Mouse (Mus musculus) lung, postnatal 25 days (tissue): ENCODE measurements at regions not wholly inside any gene's neighbourhood (a gene's known extent, or its start where the extent isn't known, plus 50 kb on each side); places are given as distances from the start of the nearest gene placed in this dataset.
"Not testable (repeated sequence)": the region's sequence is repeated elsewhere in the genome, so short reads cannot be mapped to it uniquely, and the experiment has no call there.

Experiments used
- DNase-seq: peaks from one replicate; pipeline ENCODE4 v3.0.0; 2022; ENCODE audit warnings: low spot score

DNA sequence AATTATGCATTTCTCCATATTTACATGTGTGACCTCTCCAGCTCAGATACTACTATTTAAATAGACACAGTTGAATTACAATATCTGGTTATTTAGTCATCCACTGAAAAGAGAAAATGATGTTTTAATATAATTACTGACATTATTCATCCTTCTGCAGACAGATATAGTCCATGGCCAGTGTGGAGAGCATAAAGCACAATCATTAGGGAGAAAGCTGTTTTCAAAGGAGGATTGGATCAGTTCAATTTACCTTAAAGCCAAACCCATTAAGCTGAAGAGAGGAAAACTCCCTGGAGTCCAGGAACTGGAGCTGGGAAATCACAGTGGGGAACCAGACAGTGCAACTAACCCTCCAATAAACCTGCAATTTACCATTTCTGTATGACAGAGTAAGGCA lies 339.8 kb upstream of the Rgs17 start:
- DNase-seq = no peak

DNA sequence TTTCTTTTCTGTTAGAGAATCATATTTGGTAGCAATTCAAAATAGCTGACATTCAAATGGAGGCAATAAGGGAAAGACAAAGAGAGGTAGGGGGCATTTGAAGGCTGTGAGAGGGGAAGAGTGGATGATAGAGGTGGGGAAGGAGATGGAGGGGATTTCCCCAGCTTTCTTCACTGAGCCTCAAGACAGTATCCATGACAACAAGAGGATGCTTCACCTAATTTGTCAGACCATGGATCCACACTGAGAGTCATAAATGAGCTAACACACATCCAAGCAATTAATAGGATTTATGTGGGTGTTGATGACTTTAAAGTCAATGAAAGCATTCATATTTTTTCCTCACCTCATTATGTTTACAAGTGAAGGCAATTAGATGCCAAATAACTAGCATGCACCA lies 343.5 kb upstream of the Rgs17 start:
- no peak for DNase-seq

DNA sequence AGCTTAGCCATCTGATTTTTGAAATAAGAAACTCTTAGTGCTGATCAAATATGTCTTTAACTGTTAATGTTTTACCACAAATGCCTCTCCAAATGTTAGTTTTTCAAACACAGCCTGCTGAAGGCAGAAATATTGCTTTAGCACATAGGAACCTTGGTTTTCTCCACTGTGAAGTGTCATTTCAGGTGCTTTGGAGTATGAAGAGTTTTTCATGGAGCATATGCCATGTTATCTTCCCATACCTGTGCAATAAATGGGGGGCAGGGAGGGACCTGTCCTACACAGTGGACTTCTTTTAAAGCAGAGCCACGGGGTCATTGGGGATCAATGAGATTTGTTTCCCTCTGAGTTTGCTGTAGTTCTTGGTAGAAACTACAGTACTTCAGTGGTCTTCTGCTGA lies 369.2 kb upstream of the Rgs17 start:
- DNase-seq = peak; percentile 4

DNA sequence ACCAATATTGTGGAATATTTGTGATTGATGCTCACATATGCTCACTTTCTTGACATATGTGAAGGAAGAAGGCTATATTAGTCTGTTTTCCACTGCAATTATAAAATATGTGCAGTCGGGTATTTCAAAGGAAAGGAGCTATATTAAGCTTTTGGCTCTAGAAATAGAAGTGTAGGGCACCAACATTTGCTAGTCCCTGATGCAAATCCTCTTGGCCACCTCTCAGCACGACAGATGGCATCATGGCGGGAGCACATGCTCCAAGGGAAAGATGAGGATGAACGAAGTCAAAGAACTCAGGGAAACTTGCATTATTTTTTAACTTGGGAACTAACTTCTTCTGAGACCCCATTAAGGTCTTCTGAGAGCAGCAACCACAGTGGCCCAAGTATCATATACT lies 374.4 kb upstream of the Rgs17 start:
- no peak for DNase-seq

DNA sequence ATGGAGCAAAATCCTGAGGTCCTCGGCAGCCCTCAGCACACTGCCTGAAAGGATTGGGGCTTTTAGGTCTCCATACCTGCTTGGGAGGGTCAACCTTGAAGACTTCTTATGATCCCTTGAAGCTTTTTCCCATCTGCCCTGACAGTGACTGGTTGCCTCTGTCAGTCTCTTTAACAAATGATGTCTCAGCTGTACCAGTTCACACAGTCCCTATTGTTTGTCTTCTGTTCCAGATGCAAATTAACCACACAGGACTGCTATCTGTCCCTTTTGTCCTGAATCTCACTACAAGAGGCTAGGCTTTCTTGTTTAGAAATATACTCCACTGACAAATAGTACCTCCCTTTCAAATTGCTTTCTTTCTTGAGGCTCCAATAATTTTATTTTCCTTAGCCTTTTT lies 375.6 kb upstream of the Rgs17 start:
- DNase-seq = no peak

DNA sequence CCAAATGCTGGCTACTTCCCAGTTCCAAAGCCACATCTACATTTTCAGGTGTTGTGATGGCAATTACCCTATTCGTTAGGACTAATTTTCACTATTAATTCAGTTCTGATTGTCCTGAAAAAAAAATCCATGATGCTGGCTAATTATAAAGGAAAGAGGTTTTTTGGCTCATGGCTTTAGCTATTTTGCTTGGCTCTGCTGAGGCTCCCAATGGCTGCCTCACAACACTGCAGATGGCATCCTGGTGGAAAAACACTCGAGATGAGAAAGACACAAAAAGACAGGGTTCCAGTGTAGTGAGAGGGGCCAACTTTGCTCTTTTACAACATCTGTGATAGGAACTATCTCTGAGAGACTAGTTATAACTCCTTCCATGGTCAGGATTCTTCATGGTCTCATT lies 376.5 kb upstream of the Rgs17 start:
- no peak for DNase-seq

DNA sequence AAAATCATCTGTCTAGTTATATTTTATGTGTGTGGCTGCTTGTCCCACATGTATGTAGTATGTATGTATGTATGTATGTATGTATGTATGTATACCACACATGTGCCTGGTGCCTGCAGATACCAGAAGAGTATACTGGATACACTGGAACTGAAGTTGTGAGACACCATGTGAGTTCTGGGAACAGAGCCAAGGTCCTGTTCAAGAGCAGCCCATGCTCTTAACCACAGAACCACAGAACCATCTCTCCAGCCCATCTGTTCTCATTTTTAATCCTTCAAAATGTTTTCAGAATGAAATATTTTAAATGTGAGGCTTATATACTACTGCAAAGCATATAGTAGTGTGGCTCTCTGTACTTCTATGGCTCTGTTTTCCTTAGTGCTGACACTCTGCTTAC lies 379.3 kb upstream of the Rgs17 start:
- no peak for DNase-seq

DNA sequence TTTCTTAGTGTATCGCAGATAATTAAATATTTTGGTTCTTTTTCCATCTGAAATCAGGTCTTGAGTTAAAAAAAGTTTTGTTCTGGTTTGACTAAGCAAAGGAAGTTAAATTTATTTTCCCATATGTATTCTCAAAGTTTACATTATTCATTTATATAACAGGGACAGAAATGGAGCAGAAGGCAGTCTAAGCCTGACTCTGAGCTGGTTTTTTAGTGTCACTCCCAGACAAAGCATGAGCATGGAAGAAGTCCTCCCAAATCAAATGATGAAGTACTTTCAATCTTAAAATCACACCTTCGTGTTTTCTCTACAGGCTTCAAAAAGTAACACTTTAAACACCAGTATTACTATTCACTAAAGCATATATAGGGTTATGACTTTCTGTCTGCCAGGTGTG lies 387.2 kb upstream of the Rgs17 start:
- no peak for DNase-seq

DNA sequence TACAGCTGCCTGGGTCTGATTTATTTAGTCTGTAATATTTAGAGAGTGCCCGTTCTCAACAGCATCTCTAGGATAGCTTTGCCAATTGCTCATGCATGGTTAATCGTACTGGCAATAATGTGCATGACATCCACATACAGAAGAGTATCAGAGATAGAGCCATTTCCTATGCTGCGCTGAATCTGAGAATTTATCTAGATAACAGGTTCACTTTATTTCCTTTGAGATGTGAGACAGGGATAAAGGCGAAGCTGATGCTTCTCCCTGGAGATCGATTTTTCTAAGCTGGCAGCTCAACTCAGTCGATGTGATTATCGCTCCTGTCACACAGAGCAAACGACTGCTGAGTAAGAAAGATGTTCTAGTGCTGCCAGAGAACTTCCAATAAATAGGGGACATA lies 416.7 kb upstream of the Oprm1 start:
- DNase-seq = no peak

DNA sequence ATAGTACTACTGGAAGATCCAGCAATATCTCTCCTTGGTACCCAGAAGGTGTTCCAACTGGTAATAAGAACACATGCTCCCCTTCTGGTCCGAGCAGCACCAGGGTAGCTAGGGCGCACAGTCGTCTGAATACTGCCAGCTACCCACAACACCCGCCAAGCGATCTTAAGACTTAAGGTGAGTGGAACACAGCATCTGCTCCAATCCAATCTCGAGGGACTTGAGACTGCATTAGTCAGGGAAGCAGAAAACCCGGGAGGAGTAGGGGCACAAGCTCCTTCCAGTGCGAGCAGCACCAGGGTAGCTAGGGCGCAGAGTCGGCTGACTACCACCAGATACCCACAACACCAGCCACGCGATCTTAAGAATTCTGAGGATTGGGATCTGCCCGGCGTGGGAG lies 409.1 kb upstream of the Oprm1 start:
- not testable (repeated sequence) for DNase-seq

DNA sequence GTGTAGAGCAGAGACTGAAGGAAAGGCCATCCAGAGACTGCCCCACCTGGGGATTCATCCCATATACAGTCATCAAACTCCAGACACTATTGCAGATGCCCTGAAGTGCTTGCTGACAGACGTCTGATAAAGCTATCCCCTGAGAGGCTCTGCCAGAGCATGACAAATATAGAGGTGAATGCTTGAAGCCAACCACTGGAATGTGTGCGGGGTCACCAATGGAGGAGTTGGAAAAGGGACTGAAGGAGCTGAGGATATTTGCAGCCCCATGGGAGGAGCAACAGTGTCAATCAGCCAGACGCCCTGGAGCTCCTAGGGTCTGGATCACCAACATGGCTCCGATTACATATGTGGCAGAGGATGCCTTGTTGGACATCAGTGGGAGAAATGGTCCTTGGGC lies 392.1 kb upstream of the Oprm1 start:
- no peak for DNase-seq

DNA sequence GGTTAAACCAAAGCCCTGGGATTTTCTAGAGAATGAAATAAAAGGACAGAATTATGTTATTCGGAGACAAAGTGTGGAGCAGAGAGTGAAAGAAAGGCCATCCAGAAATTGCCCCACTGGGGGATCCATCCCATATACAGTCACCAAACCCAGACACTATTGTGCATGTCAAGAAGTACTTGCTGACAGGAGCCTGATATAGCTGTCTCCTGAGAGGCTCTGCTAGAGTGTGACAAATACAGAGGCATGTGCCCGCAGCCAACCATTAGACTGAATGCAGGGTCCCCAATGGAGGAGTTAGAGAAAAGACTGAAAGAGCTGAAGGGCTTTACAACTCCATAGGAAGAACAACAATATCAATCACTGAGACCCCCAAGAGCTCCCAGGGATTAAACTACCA lies 386.6 kb upstream of the Oprm1 start:
- no peak for DNase-seq

DNA sequence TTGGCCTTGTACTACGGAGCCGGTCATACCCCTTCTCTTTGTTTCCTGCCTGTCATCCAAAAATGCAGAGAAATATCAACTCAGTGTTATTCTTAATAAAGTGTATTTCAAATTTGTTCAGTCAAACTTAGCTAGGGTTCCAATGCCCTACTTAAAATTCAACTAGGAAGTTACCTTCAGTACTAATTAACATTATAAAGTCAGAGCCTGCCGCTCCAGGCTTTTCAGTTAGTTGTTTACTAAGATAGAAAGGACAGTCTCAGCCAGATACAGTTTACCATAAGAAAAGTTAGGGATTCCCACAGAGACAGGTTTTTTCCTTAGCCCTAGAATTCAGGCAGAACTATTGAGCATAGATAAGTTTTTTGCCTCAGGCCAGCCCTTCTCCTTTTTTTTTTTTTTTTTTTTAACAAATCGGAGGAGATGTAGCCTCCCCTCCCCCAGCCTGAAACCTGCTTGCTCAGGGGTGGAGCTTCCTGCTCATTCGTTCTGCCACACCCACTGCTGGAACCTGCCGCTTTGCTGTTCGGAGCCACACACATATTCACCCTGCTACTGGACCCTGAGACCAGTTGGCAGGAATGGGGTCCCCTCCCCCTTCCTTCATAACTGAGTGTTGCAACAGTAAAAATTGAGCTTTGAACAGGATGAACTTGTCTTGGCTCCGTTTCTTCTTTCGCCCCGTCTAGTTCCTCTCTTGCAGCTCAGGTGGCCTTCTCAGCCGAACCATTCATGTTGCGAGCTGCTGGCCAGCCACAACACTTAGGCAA lies 340.8 kb upstream of the Oprm1 start:
- DNase-seq = not testable (repeated sequence)

DNA sequence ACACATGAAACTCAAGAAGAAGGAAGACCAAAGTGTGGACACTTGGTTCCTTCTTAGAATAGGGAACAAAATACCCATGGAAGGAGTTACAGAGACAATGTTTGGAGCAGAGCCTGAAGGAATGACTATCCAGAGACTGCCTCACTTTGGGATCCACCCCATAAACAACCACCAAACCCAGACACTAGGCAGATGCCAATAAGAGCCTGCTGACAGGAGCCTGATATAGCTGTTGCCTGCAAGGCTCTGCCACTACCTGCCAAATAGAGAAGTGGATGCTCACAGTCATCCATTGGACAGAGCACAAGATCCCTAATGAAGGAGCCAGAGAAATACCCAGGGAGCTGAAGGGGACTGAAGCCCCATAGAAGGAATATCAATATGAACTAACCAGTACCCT lies 340.1 kb upstream of the Oprm1 start:
- not testable (repeated sequence) for DNase-seq

DNA sequence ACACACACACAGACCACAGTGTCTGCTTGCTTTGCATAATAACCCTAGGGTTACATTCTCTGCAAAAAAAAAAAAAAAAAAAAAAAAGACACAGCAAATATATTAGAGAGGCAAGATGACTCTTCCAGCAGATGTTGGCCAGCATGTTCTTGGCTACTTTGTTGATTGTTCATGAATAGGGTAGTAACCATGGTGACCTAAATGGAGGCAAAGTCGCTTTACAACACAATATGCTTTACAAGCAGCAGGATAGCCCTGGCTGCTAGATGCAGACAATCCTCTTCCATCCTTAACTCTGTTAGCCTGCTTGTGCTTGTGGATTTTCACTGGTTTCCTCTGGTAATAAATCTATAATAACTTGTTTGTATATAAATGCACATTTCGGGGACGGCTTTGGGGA lies 292.5 kb upstream of the Oprm1 start:
- DNase-seq = no peak

DNA sequence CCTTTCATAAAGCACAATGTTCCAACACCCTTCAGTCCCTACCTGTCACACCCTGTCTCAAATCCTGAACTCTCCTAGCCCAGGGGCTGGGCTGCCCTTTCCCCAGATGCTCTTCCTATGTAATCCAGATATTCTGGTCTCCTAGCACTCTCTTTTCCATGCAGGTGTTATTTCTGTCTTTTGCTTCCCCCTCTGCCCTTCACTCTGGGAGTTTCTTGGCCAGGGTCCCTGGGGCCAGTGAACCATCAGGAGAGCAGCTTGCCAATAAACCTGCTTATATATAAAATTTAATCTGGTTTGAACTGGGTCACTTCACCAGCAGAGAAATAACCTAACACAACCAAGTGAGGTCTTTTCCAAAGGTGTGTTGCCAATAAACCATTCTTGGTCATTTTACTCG lies 278.0 kb upstream of the Oprm1 start:
- no peak for DNase-seq

DNA sequence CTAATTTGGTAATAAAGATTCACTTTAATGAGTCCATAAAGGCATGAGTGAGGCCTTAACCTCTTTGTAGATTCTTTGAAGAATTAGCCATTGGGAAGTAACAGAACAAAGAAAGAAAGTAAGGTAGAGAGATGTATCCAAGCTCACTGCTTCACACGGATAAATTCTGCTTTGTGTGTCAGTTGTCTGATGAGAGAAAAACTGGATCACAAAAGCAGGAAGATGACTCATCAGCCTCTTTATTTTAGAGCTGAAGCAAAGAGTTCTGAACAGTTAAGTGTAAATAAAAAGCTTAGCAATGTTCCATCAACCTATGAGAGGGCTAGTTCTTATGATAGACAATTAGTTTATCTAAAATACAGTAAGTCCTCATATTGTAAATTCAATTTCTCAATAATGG lies 269.7 kb upstream of the Oprm1 start:
- no peak for DNase-seq

DNA sequence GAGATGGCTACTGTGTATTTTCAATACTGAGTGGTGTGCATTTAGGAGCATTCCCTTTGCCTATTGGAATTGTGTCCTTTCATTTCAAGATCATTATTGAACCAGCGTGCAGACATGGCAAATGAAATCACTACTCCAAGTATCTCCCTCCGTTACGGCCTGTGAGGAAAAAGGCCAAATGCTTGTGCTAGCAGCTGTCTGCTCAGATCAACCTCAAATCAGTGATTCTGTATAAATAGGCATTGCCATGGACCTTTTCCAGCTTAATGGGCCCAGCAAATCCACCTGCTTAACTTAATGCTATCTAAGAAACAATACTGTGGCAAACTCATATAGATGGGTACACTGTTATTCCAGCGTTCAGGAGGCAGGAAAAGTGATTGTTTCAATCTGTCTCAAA lies 265.6 kb upstream of the Oprm1 start:
- DNase-seq = no peak

DNA sequence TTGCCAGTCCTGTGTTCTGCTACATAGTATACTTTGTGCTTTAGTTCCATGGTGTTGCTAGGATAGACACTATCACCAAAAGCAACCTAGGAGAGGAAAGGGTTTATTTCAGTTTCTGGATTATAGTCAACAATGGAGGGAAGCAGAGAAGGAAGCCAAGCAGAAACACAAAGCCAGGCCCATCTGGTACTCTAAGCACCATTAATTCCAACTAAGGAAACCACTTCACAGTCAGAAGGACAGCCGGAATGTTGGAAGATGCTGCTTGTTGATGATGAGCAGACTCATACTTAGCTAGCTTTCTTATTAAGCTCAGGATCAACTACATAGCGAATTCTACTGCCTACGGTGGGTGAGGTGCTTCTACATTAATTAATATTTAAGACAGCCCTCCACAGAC lies 263.2 kb upstream of the Oprm1 start:
- no peak for DNase-seq

DNA sequence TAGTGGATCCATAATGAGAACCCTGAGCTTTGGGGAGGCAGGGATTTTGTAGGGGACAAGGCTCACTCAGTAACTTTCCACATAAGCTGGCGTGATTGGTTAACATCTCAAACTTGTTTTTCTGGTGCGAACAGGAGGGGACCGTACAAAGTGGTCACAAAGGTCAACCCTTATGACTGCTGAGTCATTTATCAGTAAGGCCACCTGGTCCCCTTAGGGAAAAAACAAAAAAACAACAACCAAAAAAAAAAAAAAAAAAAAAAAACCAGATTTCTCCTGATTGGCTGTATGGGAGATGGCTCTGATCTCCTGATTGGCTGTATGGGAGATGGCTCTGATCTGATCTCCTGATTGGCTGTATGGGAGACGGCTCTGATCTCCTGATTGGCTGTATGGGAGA lies 244.0 kb upstream of the Oprm1 start:
- no peak for DNase-seq

DNA sequence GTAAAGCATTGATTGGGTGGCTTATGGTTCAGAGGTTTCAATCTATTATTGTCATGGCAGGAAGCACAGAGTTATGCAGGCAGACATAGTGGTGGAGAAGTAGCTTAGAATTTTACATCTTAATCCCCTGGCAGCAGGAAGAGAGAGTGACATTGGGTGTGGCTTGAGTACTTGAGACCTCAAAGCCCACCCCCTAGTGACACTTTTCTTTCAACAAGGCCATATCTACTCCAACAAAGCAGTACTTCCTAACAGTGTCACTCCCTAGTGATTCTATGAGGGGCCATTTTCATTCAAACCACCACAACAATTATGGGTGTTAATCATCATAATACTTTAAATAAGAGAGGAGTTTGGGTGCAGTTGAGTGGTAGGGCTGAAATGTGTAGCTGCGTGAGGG lies 195.8 kb upstream of the Oprm1 start:
- no peak for DNase-seq

DNA sequence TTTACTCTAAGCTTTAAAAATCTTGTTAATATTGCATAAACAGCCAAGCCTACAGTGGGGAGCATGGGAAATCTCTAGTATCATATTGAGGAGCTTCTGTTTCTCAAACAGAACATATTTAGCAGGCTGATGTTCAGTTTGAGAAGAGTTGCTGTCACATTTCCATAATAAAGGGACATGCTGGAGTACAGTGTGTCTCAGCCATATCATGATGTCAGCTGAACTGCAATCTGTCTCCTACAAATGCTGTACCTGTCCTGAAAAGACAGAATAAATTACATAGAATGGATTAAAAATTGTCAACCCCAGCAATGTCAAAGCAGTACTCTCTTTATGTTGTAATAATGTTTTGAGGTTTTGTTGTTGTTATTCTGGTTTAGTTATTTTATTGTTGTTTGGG lies 179.7 kb upstream of the Oprm1 start:
- DNase-seq = no peak

DNA sequence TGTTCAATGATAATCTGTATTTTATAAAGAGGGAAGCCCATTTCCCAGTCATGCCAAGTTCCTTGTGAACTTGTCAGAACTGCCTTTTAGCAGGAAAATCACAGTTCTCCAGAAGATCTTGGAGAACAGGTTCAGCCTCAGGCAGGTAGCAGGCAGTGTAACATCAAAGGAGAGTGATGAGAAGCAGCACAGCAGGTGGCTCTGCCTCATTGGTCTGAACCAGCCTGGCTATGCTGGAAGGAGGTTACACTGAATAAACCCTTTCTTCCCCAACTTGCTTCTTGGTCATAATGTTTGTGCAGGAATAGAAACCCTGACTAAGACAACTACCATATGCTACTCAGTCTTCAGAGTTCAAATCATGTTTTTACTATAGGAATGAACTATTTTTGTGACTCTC lies 172.5 kb upstream of the Oprm1 start:
- not testable (repeated sequence) for DNase-seq

DNA sequence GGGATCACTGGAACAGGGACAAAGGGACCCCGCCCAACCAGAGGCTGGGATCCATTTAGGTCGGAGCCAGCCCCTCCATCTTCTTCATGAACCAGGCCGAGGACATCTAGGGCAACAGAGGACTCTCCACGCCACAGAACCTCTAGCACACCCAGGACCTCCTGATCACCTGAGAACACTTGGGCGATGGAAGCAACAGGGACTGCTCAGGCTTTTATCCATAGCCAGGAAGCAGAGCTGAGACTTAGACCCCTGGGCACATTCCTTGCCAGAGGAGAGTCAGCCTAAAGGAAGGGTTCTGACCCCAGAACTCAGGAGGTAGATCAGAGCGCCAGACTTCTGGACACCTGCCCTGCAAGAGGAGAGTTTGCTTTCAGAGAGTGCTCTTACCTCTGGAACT lies 168.1 kb upstream of the Oprm1 start:
- DNase-seq = no peak

DNA sequence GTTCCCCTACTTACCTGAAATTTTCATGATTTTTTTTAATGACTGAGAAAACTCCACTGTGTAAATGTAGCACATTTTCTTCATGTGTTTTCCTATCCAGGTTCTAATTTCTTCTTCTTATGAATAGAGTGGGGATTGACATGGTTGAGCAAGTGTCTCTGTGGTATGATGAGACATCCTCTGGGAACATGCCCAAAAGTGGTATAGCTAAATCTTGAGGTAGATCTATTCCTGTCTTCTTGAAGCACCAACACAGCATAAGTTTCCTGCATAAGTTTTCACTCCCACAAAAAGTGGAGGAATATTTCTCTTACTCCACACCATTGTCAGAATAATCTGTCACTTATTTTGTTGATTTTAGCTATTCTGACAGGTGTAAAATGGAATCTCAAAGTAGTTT lies 161.1 kb upstream of the Oprm1 start:
- no peak for DNase-seq
